Mouse (Mus musculus) embryonic fibroblast, embryonic 13.5 days (primary cell): ENCODE data around the gene Il13ra2.

Source experiments
- CTCF ChIP-seq: IDR thresholded peaks from 2 replicates; pipeline ENCODE4 v1.5.1; 2011; ENCODE audit warnings: mild to moderate bottlenecking, control low read depth, low read length, moderate library complexity, borderline replicate concordance; ENCODE audit not compliant: insufficient read depth
- POLR2A ChIP-seq: IDR thresholded peaks from 2 replicates; pipeline ENCODE4 v1.6.1; 2011; ENCODE audit warnings: low read depth, mild to moderate bottlenecking, control low read depth, low read length, moderate library complexity

DNA sequence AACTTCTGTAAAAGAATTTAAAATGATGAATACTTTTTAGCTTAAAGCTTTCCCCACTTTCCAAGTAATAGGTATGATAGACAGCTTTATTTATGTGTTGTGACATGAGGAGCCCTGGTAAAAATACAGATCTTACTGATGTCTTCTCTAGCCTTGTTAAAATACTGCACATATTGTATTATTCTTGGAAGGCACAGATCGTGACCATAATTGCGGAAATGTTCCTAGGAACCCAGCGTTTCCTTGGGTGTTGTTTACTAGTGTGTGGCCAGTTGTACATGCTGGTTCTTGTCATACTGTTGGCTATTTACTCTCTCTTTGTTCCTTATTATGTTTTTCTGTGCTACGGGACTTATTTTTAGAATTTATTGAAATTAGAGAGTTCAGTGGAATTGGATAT lies 14.4 kb upstream of the Il13ra2 start:
- TF ChIP-seq CTCF (no peak), POLR2A (no peak)
